Mouse (Mus musculus) stomach, embryonic 14.5 days (tissue): Measurements from ENCODE around the gene Zscan4e. TPM values are rescaled to one million over a fixed set of nuclear protein-coding genes. Genes with fewer than 3 reads are reported as not detected.
"Not testable (repeated sequence)": the region's sequence is repeated elsewhere in the genome, so short reads cannot be mapped to it uniquely, and the experiment has no call there.

Experiments used
- ATAC-seq: fragments of 200-750 bp; cut with Nextera tagmentation; 2 replicates; pipeline ENCODE4 v1.8.0; 2017; ENCODE audit warnings: low read depth, moderate TSS enrichment; ENCODE audit not compliant: insufficient number of reproducible peaks, insufficient read depth, low FRiP score
- H3K27ac ChIP-seq: fragments of 300-500 bp; sonication (generic); 2 replicates; pipeline ENCODE4 v1.5.1; 2014; ENCODE audit warnings: mild to moderate bottlenecking, low read length, moderate library complexity, mixed read lengths
- H3K27me3 ChIP-seq: fragments of 300-500 bp; sonication (generic); 2 replicates; pipeline ENCODE4 v1.6.1; 2014; ENCODE audit warnings: low read length, control low read depth, mixed read lengths; ENCODE audit not compliant: control insufficient read depth, insufficient read depth
- H3K36me3 ChIP-seq: fragments of 300-500 bp; sonication (generic); 2 replicates; pipeline ENCODE4 v1.6.1; 2014; ENCODE audit warnings: mild to moderate bottlenecking, control low read depth, low read length, moderate library complexity, mixed read lengths; ENCODE audit not compliant: control insufficient read depth, insufficient read depth
- H3K4me1 ChIP-seq: fragments of 300-500 bp; sonication (generic); 2 replicates; pipeline ENCODE4 v1.6.1; 2014; ENCODE audit warnings: low read length, control low read depth, mixed read lengths; ENCODE audit not compliant: control insufficient read depth, insufficient read depth
- H3K4me2 ChIP-seq: fragments of 300-500 bp; sonication (generic); replicated peaks from 2 replicates; pipeline ENCODE4 v1.6.1; 2014; ENCODE audit warnings: low read depth, low read length, control low read depth
- H3K4me3 ChIP-seq: fragments of 300-500 bp; sonication (generic); 2 replicates; pipeline ENCODE4 v1.5.1; 2014; ENCODE audit warnings: low read depth, low read length, control low read depth
- H3K9ac ChIP-seq: fragments of 300-500 bp; sonication (generic); replicated peaks from 2 replicates; pipeline ENCODE4 v1.6.1; 2014; ENCODE audit warnings: low read depth, mild to moderate bottlenecking, control low read depth, low read length, moderate library complexity, mixed read lengths
- H3K9me3 ChIP-seq: fragments of 300-500 bp; sonication (generic); 2 replicates; pipeline ENCODE4 v1.6.1; 2016; ENCODE audit warnings: low read depth, low read length, control low read depth; ENCODE audit not compliant: control insufficient read depth
- microRNA-seq: library from miRNA; unstranded; fragments of <30 nt; microRNA quantifications from one replicate; pipeline ENCODE4, GENCODE M21; 2016
- polyA plus RNA-seq: library from polyadenylated mRNA; unstranded; fragments of >200 nt; fragmentation: Nextera tagmentation; extraction: Ambion mirVana; gene quantifications from 2 replicates; pipeline ENCODE4 v1.2.1, GENCODE M21; 2014

Zscan4e gene
- not detected in 2 replicates for polyA plus RNA-seq

DNA sequence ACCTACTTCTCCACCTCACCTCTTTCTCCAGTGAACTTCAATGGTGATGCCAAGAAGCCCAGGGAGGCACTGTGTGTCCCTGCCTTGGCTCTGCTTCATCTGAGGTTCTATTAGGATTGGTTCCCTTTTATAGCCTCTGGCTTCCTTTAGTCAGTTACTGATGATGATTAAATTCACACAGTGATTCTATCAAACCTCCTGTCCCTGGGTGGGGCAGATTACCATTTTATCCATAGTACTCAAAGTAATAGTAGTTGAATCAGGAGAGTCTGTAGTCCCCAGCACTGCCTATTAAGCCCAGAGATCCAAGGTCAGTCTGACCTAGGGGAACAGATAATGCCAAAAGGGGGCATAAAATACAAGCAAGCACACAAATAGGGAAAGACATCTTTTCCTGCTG is at the start of gene Zscan4e:
Zscan4e (minus strand) TSS at position 101 of the 400 bp plus-strand sequence.
- not testable (repeated sequence) for ATAC-seq, H3K4me2 ChIP-seq, H3K36me3 ChIP-seq, H3K4me1 ChIP-seq, H3K4me3 ChIP-seq, H3K9me3 ChIP-seq, H3K27ac ChIP-seq, H3K27me3 ChIP-seq, H3K9ac ChIP-seq

Small RNA genes lying within 50 kb of the gene (microRNA-seq; reads per million reads assigned to microRNA genes)
- not detected for gene Gm23087
- not detected for gene Gm26248

Other genes with a start within 250 kb of the Zscan4e start
- gene Zscan4-ps1, start 241.0 kb downstream of the Zscan4e start, polyA plus RNA-seq = not detected in 2 replicates
- not detected in 2 replicates for gene Zscan4d, start 144.5 kb downstream of the Zscan4e start, polyA plus RNA-seq
- gene Zscan4f, start 87.2 kb upstream of the Zscan4e start, polyA plus RNA-seq = not detected in 2 replicates
- not detected in 2 replicates for gene Zscan4-ps2, start 203.6 kb upstream of the Zscan4e start, polyA plus RNA-seq